Mouse (Mus musculus) embryonic facial prominence, embryonic 12.5 days (tissue): ENCODE data around the gene Reln. TPM values are rescaled to one million over a fixed set of nuclear protein-coding genes. Genes with fewer than 3 reads are reported as not detected.
A peak's percentile ranks its signal among the peaks of the same experiment; 100 is the strongest.

Experiments
- ATAC-seq: fragments of 200-750 bp; cut with Nextera tagmentation; 2 replicates; pipeline ENCODE4 v1.8.0; 2017; ENCODE audit not compliant: insufficient number of reproducible peaks, insufficient read depth, low FRiP score, low TSS enrichment
- H3K27ac ChIP-seq: fragments of 300-500 bp; sonication (generic); 2 replicates; pipeline ENCODE4 v1.5.1; 2016; ENCODE audit warnings: mild to moderate bottlenecking
- H3K27me3 ChIP-seq: fragments of 300-500 bp; sonication (generic); 2 replicates; pipeline ENCODE4 v1.6.1; 2016; ENCODE audit warnings: mild to moderate bottlenecking, moderate library complexity
- H3K36me3 ChIP-seq: fragments of 300-500 bp; sonication (generic); 2 replicates; pipeline ENCODE4 v1.6.1; 2016; ENCODE audit warnings: mild to moderate bottlenecking
- H3K4me1 ChIP-seq: fragments of 300-500 bp; sonication (generic); 2 replicates; pipeline ENCODE4 v1.6.1; 2016
- H3K4me2 ChIP-seq: fragments of 300-500 bp; sonication (generic); replicated peaks from 2 replicates; pipeline ENCODE4 v1.6.1; 2016; ENCODE audit warnings: mild to moderate bottlenecking, moderate library complexity
- H3K4me3 ChIP-seq: fragments of 300-500 bp; sonication (generic); 2 replicates; pipeline ENCODE4 v1.5.1; 2016; ENCODE audit warnings: mild to moderate bottlenecking
- H3K9ac ChIP-seq: fragments of 300-500 bp; sonication (generic); 2 replicates; pipeline ENCODE4 v1.6.1; 2016; ENCODE audit warnings: mild to moderate bottlenecking, moderate library complexity
- H3K9me3 ChIP-seq: fragments of 300-500 bp; sonication (generic); 2 replicates; pipeline ENCODE4 v1.6.1; 2016; ENCODE audit warnings: mild to moderate bottlenecking, moderate library complexity
- WGBS: fragments of 180-500 bp; shearing (Covaris S2); methylation state at CpG from one replicate; pipeline ENCODE4 v1.1.7; 2016; 5-methylcytosine and 5-hydroxymethylcytosine counted together
- polyA plus RNA-seq: library from polyadenylated mRNA; unstranded; fragments of >200 nt; fragmentation: Nextera tagmentation; extraction: Ambion mirVana; gene quantifications from 2 replicates; pipeline ENCODE4 v1.2.1, GENCODE M21; 2016

The Reln gene
- polyA plus RNA-seq, 1 experiment from 2014 or later, result 4.1 TPM

GRCm38 (mm10) chr5:22307072-22307471 is 37.4 kb downstream of the Reln start:
- Histone ChIP-seq H3K27ac (no peak overlapping the region), H3K9me3 (no peaks in the 10 kb centered on the region), H3K4me3 (no peak overlapping the region), H3K27me3 (no peaks in the 10 kb centered on the region), H3K9ac (no peak overlapping the region), H3K4me2 (no peak overlapping the region), H3K4me1 (no peaks in the 10 kb centered on the region), H3K36me3 (no peaks in the 10 kb centered on the region)
- ATAC-seq, result no peak
- 87% methylated on average over 3 of the region's 3 CpGs for WGBS

DNA sequence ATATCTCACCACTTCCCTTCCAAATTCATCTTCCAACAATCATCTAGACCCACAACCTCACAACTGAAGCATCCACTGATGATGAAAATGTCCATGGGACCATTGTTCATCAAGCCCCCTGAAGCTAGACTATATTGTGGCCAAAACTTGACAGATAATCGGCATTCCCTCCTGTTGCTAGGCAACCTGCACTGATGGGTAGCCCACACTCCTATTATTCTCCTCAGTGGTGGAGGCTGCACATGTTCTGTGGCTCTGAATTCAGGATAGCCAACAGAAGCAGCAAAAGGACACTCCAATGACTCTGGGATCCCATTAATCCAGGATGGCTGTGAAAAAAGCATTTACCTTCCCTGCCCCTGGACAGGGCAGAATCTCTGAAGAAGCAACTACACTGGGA is 40.8 kb downstream of the Reln start:
- Histone ChIP-seq H3K4me1 (no peaks in the 10 kb centered on the region), H3K27ac (no peak overlapping the region), H3K36me3 (no peaks in the 10 kb centered on the region), H3K27me3 (no peaks in the 10 kb centered on the region), H3K4me2 (no peak overlapping the region), H3K4me3 (no peak overlapping the region), H3K9me3 (no peaks in the 10 kb centered on the region), H3K9ac (no peak overlapping the region)
- 70% methylated on average over 1 of the region's 1 CpGs for WGBS
- ATAC-seq, result no peak

- H3K4me2 ChIP-seq, result no peak overlapping the region
- H3K27ac ChIP-seq, result no peak overlapping the region
- no peak overlapping the region for H3K9ac ChIP-seq
- no peaks in the 10 kb centered on the region for H3K36me3 ChIP-seq
- no peak for ATAC-seq
- no peak overlapping the region for H3K4me3 ChIP-seq
- H3K4me1 ChIP-seq, result no peaks in the 10 kb centered on the region
- no peaks in the 10 kb centered on the region for H3K27me3 ChIP-seq
- WGBS, result 76% methylated on average over 5 of the region's 5 CpGs
- H3K9me3 ChIP-seq, result no peaks in the 10 kb centered on the region
Observed at GRCm38 (mm10) chr5:22302309-22302708, 42.2 kb downstream of the Reln start.

DNA sequence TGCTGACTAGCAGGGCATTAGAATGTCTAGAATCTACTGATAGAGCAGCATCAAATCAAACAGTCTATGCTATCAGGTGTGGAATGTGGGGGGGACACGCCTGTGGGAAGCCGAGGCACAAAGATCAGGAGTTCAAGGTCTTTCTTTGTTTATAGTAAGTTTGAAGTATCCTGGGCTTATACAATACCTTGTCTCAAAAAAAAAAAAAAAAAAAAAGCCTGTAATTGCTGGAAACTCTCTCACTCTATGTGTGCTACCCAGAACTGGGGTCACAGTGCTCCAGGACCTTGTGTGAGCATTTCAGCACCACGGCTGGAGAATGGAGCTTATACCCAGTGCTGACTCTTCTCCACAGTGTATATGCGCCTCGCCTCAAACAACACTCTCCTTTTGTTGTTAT is 43.7 kb downstream of the Reln start:
- Histone ChIP-seq H3K9ac (no peak overlapping the region), H3K27me3 (no peaks in the 10 kb centered on the region), H3K36me3 (no peaks in the 10 kb centered on the region), H3K4me3 (no peak overlapping the region), H3K4me1 (no peaks in the 10 kb centered on the region), H3K9me3 (no peaks in the 10 kb centered on the region), H3K27ac (no peak overlapping the region), H3K4me2 (no peak overlapping the region)
- ATAC-seq, result no peak
- 84% methylated on average over 5 of the region's 5 CpGs for WGBS

GRCm38 (mm10) chr5:22300046-22300445 is 44.5 kb downstream of the Reln start:
- no peak for ATAC-seq
- no peaks in the 10 kb centered on the region for H3K4me1 ChIP-seq
- H3K9me3 ChIP-seq, result no peaks in the 10 kb centered on the region
- 86% methylated on average over 6 of the region's 6 CpGs for WGBS
- no peak overlapping the region for H3K4me2 ChIP-seq
- no peak overlapping the region for H3K27ac ChIP-seq
- no peak overlapping the region for H3K9ac ChIP-seq
- no peaks in the 10 kb centered on the region for H3K36me3 ChIP-seq
- no peaks in the 10 kb centered on the region for H3K27me3 ChIP-seq
- H3K4me3 ChIP-seq, result no peak overlapping the region

DNA sequence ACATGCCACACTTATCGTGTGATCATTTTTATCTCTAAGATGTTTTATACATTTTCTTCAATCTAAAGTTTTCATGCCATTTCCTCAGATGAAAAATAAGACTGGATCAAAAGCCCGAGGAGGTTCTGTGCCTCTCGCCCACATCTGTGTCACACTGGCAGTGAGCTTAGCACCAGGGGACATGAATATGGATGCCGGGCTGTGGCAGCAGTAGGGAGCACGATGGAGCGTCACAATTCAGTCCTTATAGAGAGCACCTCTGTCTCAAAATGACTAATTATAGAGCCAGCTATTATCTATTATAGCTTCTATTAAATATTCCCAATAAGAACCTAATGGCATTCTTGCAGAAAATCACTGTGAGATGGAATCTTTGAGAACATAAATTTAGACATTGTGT is 49.3 kb downstream of the Reln start:
- H3K4me1 ChIP-seq, result no peaks in the 10 kb centered on the region
- no peak for ATAC-seq
- H3K4me2 ChIP-seq, result no peak overlapping the region
- H3K27me3 ChIP-seq, result no peaks in the 10 kb centered on the region
- H3K9ac ChIP-seq, result no peak overlapping the region
- no peaks in the 10 kb centered on the region for H3K9me3 ChIP-seq
- H3K27ac ChIP-seq, result no peak overlapping the region
- H3K36me3 ChIP-seq, result no peaks in the 10 kb centered on the region
- 90% methylated on average over 6 of the region's 6 CpGs for WGBS
- no peak overlapping the region for H3K4me3 ChIP-seq

GRCm38 (mm10) chr5:22291409-22291808 is 53.1 kb downstream of the Reln start:
- Histone ChIP-seq H3K9me3 (no peaks in the 10 kb centered on the region), H3K4me3 (no peak overlapping the region), H3K36me3 (no peaks in the 10 kb centered on the region), H3K4me2 (no peak overlapping the region), H3K27ac (no peak overlapping the region), H3K27me3 (no peaks in the 10 kb centered on the region), H3K4me1 (no peaks in the 10 kb centered on the region), H3K9ac (no peak overlapping the region)
- ATAC-seq, result no peak
- 76% methylated on average over 4 of the region's 4 CpGs for WGBS

GRCm38 (mm10) chr5:22285396-22285795 is 59.1 kb downstream of the Reln start:
- Histone ChIP-seq H3K4me1 (no peaks in the 10 kb centered on the region), H3K36me3 (no peaks in the 10 kb centered on the region), H3K4me3 (no peak overlapping the region), H3K27me3 (no peaks in the 10 kb centered on the region), H3K9me3 (no peaks in the 10 kb centered on the region), H3K9ac (no peak overlapping the region), H3K27ac (no peak overlapping the region), H3K4me2 (no peak overlapping the region)
- no peak for ATAC-seq
- 64% methylated on average over 4 of the region's 4 CpGs for WGBS

DNA sequence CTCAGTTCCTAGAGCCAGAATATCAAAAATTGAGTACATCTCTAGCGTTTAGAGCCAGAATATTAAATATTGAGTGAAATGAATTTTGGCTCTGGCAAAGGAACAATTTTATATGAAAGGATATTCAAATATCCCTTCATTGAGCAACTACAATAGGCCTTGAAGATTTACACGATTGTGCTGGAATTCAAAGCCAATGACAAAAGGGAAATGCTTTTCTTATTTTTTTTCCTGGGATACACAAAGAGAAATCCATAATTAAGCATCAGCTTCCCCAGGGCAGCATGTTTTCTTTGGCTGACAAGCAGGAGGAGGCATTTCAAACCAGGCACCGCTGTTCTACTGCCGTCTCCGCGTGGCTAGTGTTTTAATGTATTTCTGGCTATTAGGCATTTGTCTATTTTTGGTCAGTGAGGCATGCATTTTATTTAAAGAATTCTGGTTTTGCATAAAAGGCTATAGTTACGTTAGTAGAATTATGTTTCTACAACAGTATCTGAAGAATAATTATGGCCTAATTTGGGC is 62.3 kb downstream of the Reln start:
- no peak for ATAC-seq
- H3K4me3 ChIP-seq, result no peak overlapping the region
- no peak overlapping the region for H3K4me2 ChIP-seq
- H3K27me3 ChIP-seq, result no peaks in the 10 kb centered on the region
- WGBS, result 74% methylated on average over 7 of the region's 7 CpGs
- H3K9me3 ChIP-seq, result no peaks in the 10 kb centered on the region
- no peak overlapping the region for H3K9ac ChIP-seq
- H3K27ac ChIP-seq, result no peak overlapping the region
- H3K4me1 ChIP-seq, result no peaks in the 10 kb centered on the region
- no peaks in the 10 kb centered on the region for H3K36me3 ChIP-seq

DNA sequence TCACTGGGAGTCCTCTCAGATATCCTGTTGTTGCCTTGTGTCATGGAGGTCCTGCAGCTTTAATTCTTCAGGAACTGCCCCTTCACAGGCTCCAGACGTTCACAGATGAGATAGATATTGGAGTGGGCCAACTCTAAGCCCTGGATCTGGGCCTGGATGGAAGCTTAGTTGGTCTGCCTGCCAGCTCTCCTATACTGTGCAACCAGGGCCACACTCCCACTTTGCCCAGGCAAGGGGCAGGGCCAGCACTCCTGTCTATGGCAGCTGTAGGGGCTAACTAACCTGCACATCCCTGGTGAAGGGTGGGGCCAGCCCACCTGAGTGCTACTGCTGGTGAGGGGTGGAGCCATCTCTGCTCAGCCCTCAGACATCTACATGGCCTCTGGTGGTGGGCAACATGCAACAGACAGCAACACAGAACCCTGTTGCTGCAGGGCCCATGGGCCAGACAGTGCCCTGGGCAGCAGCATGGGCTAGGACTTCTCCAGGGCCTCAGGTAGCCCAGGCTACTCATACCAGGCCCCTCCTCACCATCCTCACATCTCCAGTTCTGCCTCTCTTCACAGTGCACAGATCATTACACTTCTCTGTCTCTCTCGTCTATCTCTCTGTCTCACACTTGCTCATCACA is 63.9 kb downstream of the Reln start:
- peak; percentile 77 for ATAC-seq
- H3K9me3 ChIP-seq, result no peaks in the 10 kb centered on the region
- H3K27me3 ChIP-seq, result no peaks in the 10 kb centered on the region
- 76% methylated on average over 2 of the region's 2 CpGs for WGBS
- H3K9ac ChIP-seq, result no peak overlapping the region
- no peaks in the 10 kb centered on the region for H3K36me3 ChIP-seq
- no peak overlapping the region for H3K4me2 ChIP-seq
- no peak overlapping the region for H3K4me3 ChIP-seq
- H3K27ac ChIP-seq, result no peak overlapping the region
- H3K4me1 ChIP-seq, result no peaks in the 10 kb centered on the region

DNA sequence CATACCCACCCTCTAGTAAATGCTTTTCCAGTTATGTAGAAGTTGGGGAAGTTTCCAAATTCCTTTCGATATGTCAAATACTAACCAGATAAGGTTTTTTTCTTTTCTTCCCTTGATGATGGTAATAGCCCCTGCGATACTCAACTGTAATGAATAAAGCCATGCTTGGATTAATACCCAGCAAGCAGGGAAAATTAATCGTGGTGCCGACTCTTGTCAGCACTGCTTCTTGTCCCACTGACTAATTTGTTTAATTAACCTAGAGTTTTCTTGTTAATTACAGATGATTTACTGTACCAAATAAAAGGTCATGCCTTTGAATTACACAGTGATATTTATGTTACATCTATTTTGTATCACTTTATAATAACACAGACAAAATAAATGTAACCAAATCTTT is 65.3 kb downstream of the Reln start:
- Histone ChIP-seq H3K9ac (no peak overlapping the region), H3K27ac (no peak overlapping the region), H3K27me3 (no peaks in the 10 kb centered on the region), H3K4me3 (no peak overlapping the region), H3K4me2 (no peak overlapping the region), H3K4me1 (no peaks in the 10 kb centered on the region), H3K9me3 (no peaks in the 10 kb centered on the region), H3K36me3 (no peaks in the 10 kb centered on the region)
- no peak for ATAC-seq
- 80% methylated on average over 4 of the region's 4 CpGs for WGBS

- no peak overlapping the region for H3K4me3 ChIP-seq
- H3K9ac ChIP-seq, result no peak overlapping the region
- no peak overlapping the region for H3K27ac ChIP-seq
- H3K4me1 ChIP-seq, result no peaks in the 10 kb centered on the region
- ATAC-seq, result no peak
- H3K4me2 ChIP-seq, result no peak overlapping the region
- H3K36me3 ChIP-seq, result no peaks in the 10 kb centered on the region
- no peaks in the 10 kb centered on the region for H3K9me3 ChIP-seq
- 83% methylated on average over 4 of the region's 4 CpGs for WGBS
- H3K27me3 ChIP-seq, result no peaks in the 10 kb centered on the region
Observed at GRCm38 (mm10) chr5:22274134-22274533, 70.4 kb downstream of the Reln start.
